Mouse (Mus musculus): ENCODE measurements around the gene Ovca2. TPM values are rescaled to one million over a fixed set of nuclear protein-coding genes. Genes with fewer than 3 reads are reported as not detected.

Gene Ovca2
- total RNA-seq, 2 experiments from 2014 or later: 5.3 to 7.2 TPM

DNA sequence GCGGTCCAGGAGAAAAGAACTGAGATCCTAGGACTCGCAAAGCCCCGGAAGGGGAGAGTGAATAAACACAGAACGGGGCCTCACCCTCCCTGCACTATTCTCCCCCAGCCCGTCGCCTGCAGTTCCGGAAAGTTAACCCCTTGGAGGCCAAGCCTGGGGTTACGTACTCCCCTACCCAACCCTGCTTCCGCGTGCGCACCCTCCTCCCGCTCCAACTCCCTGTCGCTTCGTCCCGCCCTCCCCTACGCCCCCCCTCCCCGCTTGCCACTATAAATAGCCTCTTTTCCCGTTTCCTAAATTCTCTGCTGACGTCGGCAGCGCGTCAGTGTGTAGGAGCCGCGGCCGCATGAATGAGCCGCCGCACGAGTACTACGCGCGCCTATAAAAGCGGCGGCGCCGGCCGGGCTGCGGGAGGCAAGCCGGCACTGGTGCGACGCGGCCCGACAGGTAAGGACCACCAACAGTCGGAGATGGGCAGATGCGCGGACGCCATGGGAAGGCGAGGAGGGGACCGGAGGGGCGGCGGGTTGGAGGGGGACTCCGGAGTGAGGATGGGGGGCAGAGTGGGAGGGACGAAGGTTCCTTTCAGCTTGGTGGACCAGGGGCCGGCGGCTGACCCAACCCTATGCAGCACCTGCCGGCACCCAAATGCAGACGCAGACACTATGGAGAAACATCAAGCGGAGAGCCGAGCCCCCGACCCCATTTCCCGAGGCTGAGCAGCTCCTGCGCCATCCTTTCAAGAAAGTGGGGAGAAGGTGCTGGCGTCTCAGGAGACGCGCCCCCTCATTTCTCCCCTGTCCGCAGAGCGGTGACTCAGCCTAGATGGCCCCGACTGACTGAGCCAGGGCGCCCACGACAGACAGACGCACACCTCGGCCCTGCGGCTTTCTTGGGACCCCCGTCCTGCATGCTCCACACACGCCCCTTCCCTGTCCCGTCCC lies 6.2 kb downstream of the Ovca2 start:
- intact Hi-C loops (cut with DNase I): no loop called here

DNA sequence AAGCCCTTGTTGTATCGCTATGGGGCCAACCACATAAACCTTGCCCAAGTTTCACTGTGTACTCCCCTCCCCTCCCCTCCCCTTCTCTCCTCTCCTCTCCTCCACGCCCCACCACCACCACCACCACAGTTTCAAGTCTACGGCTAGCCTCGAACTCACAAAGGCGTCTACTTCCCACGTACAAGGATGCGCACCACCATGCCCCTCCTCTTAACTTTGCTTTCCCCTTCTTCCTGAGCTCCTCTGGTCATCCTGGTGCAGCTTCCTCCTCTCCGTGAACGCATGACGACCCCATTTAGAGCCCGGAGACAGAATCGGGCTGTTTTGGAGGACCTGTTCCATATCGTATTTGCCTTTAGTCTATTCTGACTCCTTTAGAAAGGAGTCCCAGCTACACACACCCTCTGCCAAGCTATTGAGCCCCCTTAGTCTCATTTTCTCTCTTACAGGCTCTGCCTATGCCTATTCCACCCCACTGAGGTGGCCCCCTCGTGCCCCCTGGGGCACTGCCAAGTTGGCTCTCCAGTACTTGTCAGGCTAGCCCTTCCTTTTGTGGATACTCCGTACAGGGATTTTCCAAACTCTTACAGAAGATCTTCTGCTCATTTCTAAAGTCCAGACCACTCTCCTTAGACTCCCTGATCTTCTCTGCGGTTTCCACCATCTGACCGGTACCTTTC lies 7.3 kb downstream of the Ovca2 start:
- DNase-seq: no peak
- intact Hi-C loops (cut with DNase I): no loop called here

More for the DNA sequence above, 6.2 kb downstream of the Ovca2 start:
- no peak for DNase-seq

DNA sequence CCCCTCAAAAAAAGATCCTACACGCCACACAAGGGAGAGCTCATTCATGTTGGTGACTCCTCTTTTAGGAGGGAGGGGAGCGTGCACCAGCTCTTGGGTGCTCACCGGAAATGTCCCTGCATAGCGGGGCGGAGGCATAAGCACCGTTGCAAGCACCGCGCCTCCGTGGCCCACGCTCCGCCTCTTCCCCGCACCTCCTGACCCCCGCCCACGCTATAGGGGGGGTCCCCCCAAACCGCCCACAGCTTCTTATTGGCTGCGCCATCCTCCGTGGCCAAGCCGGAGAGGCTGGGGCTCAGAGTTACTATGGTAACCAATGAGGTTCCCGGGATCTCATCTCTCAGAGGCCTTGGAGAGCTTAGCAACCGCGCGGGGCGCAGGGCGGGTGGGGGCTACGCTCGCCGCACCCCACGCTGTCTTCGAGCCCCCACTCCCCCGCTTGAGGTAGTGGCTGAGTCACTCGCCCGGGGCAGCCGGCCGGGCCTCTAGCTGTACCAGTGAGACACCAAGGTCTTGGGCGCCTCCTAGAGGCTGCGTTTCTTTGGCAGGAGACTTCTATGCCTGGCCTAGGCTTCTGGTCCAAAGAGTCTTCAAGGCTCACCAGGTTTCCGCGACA lies 8.4 kb downstream of the Ovca2 start:
- intact Hi-C loops (cut with DNase I): no loop called here

DNA sequence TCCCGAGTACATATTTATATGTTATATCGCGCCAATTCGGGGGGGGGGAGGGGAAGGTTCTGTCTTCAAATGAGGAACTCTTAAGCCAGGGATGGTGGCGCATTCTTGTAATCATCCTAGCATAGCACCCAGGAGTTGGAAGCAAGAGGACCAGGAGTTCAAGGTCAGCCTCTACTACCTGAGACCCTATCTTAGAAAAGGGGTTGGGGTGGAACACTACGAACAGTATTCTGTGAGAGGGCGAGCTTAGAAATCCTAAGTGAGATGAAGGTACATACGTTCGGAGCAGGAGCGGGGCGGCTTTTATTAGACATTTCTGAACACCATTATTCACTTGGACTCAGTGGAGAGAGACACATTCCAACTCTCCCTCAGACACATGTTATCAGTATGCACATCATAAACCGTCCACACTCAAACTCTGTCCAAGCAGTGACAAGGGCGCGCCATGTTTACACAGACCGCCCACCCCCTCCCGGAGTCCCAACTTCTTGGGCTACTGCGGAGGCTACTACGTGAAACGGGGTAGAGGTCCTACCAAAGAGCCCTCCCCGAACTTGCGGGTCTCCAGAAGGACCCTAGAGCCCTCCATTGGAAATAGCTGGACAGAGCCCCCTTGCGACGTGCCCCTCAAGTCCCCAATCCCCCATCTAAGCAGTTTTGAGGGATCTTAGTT lies 9.1 kb downstream of the Ovca2 start, which contains the start of gene Hic1:
Gene Hic1 (minus strand): TSS at position 115 of the 676 bp plus-strand sequence.
- no peak for DNase-seq
- intact Hi-C loops (cut with DNase I): loop anchor here (1.0 to 5.0 kb wide), 4 partner anchors 188 to 342 kb away; partner anchors contain the start of genes Smg6 and Srr

More for the DNA sequence above, 8.4 kb downstream of the Ovca2 start:
- peak; percentile 95 to 96 for DNase-seq

DNA sequence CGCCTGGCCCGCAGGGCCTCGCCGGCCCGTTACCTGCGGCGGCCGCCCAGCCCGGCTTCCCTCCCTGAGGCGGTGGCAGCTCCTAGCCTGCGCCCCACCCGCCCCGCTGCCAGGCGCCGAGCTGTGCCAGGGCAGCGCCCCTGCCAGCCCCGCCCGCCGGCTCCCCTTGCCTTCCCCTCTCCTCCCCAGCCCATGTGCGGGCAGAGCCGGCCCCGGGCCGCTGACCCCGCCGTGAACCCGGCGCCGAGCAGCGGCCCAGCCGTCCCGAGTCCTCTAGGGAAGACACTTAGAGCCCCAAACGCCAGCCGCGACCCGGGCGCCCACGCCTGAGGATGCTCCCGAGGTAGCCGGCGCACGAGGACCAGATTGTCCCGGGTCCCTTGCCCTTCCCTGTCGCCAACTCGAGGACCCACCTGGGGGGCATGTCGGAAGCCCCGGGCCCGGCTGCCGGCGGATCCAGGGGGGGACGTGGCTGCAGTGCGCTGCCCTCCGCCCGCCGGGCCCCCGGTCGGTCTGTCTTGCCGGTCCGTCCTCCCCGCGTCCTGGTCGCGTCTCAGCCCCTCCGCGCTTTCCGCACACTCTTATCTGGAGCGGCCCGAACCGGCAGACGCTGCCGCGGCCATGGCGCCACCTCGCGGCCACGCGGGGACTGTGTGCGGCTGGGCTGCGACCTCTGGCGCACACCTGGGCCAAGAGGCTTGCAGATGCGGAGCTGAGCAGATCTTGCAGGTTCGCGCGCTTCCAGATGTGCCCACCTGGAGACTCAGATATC lies 9.9 kb downstream of the Ovca2 start:
- peak; percentile 91 to 93 for DNase-seq
- intact Hi-C loops (cut with DNase I): loop anchor here (1.0 to 5.0 kb wide), 4 partner anchors 187 to 341 kb away; partner anchors contain the start of genes Smg6 and Srr

DNA sequence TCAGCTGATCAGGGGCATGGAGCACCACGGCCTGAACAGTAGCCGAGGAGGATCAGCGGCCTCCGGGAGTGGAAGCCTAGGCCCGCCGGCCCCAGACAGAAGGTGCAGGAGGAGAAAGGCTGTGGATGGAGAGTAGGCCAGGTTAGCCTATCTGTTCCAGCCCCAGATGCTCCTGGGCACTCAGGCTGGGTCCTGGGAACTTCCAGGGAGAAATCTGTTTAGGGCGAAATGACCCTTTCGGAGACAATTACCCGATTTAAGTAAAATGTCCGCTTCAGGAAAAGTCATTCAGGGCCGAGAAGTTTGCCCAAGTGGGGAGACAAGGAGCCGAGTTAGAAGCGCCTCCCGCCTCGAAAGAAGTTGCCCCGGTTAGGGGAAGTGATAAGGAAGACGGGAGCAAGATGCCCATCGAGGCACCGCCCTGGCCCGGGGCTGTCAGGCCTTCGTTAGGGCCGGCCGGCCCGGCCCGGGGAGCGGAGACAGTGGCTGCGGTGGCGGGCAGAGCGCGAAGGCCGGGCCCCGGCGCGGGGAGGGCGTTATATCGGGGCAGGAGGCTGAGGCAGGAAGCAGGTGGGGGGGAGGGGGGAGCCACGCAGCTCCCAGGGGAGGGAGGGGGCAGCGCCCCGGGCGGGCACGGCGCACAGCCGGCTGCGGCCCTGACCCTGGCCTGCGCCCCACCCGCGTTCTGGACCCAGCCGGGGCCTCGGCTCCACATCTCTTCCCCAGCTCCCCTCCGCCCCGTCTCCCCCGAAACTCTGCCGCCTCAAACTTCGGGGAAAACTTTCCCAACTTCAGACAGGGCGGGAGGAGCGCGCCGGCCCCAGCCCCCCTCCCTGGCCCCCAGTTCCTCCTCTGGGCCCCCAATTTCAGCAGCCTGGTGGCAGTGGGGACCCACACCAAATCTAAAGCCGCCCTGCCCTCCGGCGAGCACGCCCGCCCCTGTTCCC lies 10.7 kb downstream of the Ovca2 start:
- intact Hi-C loops (cut with DNase I): loop anchor here (5.0 kb wide), 2 partner anchors 241 to 341 kb away; partner anchors contain the start of genes Smg6 and Srr
- peak; percentile 72 to 79 for DNase-seq

DNA sequence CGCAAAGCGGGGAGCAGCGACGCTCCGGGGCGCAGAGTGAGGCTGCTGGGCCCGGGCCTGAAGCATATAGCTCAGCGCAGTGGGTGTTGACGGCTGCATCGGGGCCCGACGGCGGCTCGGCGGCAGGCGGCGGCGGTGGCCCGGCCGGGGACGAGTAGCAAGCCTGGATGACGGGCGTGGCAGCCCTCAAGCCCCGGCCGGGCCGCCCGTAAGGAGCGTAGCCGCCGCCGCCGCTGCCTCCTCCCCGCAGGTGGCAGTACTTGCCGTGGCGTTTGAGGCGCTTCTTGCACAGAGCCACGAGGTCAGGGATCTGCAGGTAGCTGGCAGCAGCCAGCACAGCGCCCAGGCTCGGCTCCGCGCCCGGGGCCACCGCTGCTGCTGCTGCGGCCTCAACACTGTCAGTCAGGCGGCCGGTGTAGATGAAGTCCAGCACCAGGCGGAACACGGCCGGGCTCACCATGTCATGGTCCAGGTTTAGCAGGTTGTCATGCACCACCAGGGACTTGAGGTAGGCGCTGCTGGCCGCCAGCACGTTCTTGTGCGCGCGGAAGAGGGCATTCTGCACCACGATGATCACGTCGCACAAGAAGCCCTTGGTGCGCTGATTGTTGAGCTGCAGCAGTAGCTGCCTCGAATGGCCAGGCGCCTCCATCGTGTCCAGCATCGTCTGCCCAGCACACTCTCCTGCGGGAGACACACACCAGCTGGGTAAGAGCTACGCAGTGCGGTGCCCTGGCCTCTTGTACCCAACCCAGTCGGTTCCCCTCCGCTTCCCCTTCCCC lies 11.6 kb downstream of the Ovca2 start:
- intact Hi-C loops (cut with DNase I): loop anchor here (5.0 kb wide), 2 partner anchors 240 to 340 kb away; partner anchors contain the start of genes Smg6 and Srr
- DNase-seq: peak in 1 of 2 experiments; percentile 81

DNA sequence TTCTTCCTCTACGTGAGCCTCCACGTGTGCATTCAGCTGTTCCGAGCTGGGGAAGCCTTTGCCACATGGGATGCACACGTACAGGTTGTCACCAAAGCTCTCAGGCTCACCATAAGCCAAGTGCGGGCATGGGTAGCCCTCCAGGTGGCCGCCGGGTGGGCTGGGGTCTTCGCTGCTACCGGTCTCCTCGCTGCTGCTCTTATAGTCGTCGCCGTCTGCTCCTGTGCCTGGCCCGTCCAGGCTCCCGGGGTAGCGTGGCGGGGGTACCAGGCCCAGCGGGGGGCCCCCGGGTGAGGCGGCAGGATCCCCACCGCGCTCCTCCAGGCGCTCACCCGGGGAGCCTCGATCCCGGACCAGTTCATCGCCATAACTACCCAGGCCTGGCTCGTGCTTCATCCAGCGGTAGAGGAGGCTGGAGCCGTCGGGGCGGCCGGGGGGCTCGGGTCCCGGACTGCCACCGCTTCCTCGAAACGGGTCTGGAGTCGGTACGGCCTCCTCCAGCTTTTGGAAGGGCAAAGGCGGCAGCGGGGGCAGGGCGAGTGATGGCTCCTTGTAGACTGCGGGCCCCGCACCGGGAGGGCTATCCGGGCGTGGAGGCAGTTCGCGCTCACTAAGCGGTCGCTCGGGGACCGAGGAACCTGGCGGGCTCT lies 12.3 kb downstream of the Ovca2 start:
- intact Hi-C loops (cut with DNase I): loop anchor here (5.0 kb wide), 2 partner anchors 239 to 339 kb away; partner anchors contain the start of genes Smg6 and Srr
- peak in 1 of 2 experiments; percentile 76 for DNase-seq

DNA sequence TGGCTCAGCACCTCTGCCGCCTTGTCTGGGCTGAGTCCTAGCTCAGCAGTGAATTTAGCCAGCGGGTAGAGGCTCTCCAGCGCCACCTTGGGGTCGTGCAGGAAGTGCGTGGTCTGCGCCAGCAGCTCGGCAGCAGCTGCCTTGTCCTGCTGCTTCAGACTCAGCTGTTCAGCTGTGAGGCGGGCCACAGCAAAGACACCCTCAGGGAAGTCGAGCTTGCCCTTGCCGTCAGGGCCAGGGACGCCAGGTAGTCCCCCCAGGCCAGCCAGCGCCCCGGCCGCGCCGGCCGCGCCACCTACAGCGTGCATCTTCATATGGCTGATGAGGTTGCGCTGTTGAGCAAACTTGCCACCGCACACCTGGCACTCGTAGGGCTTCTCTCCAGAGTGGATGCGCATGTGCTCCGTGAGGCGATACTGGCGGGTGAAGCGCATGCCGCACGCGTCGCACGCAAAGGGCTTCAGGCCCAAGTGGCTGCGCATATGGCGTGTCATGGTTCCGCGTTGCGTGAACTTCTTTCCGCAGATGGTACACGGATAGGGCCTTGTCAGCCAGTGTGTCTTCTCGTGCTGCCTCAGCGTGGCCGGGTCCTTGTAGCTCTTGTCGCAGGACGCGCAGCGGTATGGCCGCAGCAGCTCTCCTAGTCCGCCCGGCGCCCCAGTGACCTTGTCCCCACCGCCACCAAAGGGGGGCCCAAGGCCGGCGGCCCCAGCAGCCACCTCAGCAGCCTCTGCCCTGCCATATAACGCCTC lies 13.0 kb downstream of the Ovca2 start:
- intact Hi-C loops (cut with DNase I): loop anchor here (1.0 to 5.0 kb wide), 6 partner anchors 31 to 338 kb away; partner anchors contain the start of genes Smg6 and Srr

DNA sequence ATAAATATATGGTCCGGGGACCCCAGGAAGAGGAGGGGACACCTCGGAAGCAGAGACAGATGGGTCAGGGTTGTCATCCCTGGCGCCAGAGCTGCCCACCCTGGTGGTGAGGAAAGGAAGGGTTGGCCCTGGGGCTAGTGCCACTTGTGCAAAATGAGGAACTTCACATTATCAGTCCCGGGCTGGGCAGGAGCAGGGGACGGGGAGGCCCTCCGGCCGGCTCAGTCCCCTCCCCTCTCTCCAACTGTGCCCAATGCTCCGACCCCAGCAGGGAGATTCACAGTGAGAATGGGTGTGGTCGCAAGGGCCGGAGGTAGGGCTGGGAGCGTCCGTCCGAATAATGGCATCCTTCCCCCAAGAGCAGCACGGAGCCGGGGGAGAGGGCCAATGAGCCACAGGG lies 13.9 kb downstream of the Ovca2 start:
- DNase-seq: peak in 1 of 2 experiments; percentile 56
- intact Hi-C loops (cut with DNase I): loop anchor here (1.0 to 5.0 kb wide), 6 partner anchors 30 to 337 kb away; partner anchors contain the start of genes Smg6 and Srr

More for the DNA sequence above, 13.0 kb downstream of the Ovca2 start:
- DNase-seq: peak; percentile 92 to 93

DNA sequence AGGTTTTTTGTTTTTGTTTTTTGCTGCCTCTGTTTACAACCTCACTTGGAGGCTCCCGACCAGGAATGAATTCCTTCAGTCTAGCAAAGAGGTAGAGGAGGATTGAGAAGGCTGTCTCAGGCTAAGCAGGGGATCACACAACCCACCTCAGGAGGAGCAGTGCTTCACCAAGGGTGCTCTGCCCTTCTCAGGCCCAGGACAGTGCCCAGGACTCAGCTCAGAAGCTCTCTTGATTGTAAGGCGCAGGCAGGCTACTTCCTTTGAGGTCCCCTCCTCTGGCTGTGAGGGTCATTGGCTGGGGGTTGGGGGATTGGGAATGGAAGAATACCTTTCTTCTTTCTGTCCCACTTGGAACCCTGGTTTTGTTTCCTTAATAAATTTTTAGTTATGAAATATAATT lies 14.6 kb downstream of the Ovca2 start:
- DNase-seq: no peak
- intact Hi-C loops (cut with DNase I): loop anchor here (2.0 kb wide), 3 partner anchors 29 to 115 kb away; no protein-coding TSS in a partner anchor

DNA sequence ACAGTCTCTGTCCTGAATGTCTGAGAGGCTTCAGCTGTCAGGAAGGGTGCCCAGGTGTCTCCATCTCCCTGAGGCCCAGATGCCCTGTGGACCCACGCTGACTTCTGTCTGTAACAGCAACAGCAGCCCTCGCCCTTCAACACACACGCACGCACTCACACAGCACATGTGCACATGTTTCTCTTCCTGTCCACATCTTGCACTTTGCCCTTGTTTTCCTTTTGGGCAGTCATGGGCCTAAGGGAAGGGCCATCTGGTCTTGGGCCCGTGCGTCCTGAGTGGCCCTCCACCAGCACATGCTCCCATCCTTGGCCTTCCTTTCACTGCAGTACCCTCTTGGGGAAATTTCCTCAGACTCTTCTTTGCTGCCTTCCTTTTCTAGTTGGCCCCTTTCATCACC lies 15.3 kb downstream of the Ovca2 start:
- DNase-seq: peak in 1 of 2 experiments; percentile 37
- intact Hi-C loops (cut with DNase I): no loop called here

DNA sequence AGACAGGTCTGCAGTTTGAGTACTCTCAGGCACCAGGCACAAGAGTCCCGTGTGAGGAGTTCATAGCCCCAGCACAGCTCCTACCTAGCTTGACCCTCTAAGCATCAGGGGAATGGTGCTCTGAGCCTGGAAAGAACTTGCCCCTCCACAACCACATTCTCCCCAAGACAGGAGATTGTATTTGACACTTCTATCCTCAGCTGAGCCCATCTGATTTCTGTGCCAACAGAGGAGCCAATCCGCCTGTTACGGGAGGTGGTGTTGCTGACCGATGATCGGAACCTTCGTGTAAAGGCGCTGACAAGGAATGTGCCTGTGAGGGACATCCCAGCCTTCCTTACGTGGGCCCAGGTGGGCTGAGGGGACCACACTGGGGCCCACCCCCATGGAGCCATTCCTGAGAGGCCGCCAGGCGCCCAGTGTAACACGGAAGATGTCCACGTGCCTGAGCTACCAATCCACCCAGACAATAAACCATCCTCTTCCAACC lies 16.0 kb downstream of the Ovca2 start:
- intact Hi-C loops (cut with DNase I): no loop called here
- no peak for DNase-seq

DNA sequence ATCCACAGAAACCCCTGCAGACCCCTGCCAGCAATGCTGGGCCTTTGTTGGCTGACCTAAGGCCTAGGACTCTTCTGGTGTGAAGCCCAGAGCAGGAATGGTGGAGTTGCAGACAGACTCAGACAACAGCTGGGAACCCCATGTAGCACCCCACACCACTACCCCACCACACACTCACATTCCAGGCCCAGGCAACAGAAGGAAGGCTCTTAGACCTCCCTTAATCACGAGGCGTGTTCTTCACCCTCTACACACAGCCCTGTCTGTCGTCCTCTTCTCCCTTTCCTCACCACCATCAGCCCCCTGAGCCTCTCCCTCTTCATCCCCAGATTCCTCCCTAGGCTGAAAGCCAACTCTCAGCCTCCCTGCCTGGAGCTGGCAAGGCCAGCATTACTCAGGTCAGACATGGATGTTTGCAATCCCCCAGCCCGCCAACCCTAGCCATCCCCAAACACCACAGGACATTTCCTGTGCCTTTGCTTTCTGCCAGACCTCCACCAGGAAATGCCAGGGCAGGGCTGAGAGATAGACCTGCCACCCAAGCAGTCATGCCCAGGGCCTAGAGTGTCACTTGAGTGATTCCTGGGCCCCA lies 17.1 kb downstream of the Ovca2 start:
- intact Hi-C loops (cut with DNase I): no loop called here
- peak in 1 of 2 experiments; percentile 47 for DNase-seq

DNA sequence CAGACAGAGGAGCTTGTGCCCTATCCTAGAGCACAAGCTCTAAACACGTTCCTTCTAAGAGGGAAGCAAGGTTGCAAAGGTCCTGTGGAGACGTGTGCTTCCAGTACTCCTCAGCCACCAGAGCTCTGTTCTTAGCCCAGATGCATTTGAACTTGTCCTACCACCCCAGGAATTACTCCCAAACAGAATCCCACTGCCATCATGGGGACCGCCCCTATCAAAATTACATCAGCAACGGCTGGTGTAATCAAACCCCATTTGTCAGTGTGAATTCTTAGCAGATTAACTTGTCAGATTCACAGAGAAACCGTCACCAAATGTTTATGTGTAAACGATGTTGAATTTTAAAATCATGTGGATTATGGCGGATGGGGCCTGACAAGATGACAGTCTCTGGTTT lies 17.7 kb downstream of the Ovca2 start:
- no peak for DNase-seq
- intact Hi-C loops (cut with DNase I): no loop called here
